Mouse (Mus musculus) heart, adult 2 months (tissue): Measurements from ENCODE around the gene Fitm1. TPM values are rescaled to one million over a fixed set of nuclear protein-coding genes. Genes with fewer than 3 reads are reported as not detected.

Experiments
- DNase-seq, 2 experiments: peaks; one replicate each; pipeline ENCODE4 v3.0.0; 2021
- H3K27ac ChIP-seq: fragments of 200-600 bp; 2 replicates; pipeline ENCODE4 v1.8.1; 2022
- H3K27me3 ChIP-seq: fragments of 200-500 bp; 2 replicates; pipeline ENCODE4 v1.6.1; 2012; ENCODE audit warnings: mild to moderate bottlenecking, low read length, inconsistent platforms, mixed read lengths; ENCODE audit not compliant: control insufficient read depth, insufficient read depth
- H3K36me3 ChIP-seq: fragments of 200-500 bp; 2 replicates; pipeline ENCODE4 v1.6.1; 2012; ENCODE audit warnings: low read length, inconsistent platforms; ENCODE audit not compliant: control insufficient read depth, insufficient read depth
- H3K4me1 ChIP-seq: fragments of 200-500 bp; 2 replicates; pipeline ENCODE4 v1.6.1; 2011; ENCODE audit warnings: low read length; ENCODE audit not compliant: control insufficient read depth, insufficient read depth
- H3K4me3 ChIP-seq: fragments of 200-600 bp; 2 replicates; pipeline ENCODE4 v1.8.1; 2022
- H3K79me2 ChIP-seq: fragments of 200-500 bp; replicated peaks from 2 replicates; pipeline ENCODE4 v1.6.1; 2012; ENCODE audit warnings: mild to moderate bottlenecking, inconsistent platforms, low read length, moderate library complexity, mixed read lengths; ENCODE audit not compliant: control insufficient read depth, insufficient read depth
- H3K9ac ChIP-seq: fragments of 200-500 bp; 2 replicates; pipeline ENCODE4 v1.6.1; 2012; ENCODE audit warnings: low read depth, mild to moderate bottlenecking, control low read depth, inconsistent platforms, low read length, mixed read lengths
- CTCF ChIP-seq: fragments of 200-600 bp; IDR thresholded peaks from 2 replicates; pipeline ENCODE4 v1.8.1; 2022; ENCODE audit warnings: antibody characterized with exemption, mild to moderate bottlenecking, moderate library complexity
- EP300 ChIP-seq: fragments of 200-500 bp; IDR thresholded peaks from 2 replicates; pipeline ENCODE4 v1.6.1; 2011; ENCODE audit warnings: low read depth, low read length, control low read depth; ENCODE audit not compliant: insufficient read depth
- POLR2A ChIP-seq: fragments of 200-500 bp; IDR thresholded peaks from 2 replicates; pipeline ENCODE4 v1.6.1; 2011; ENCODE audit warnings: mild to moderate bottlenecking, low read depth, low read length, control low read depth; ENCODE audit not compliant: insufficient read depth
- WGBS: fragments of 180-500 bp; shearing (Covaris S2); methylation state at CpG from one replicate; pipeline ENCODE4 v1.1.7; 2018; 5-methylcytosine and 5-hydroxymethylcytosine counted together
- intact Hi-C: fragments of 180-260 bp; cut with DNase I; formaldehyde crosslinking; loops from one replicate; pipeline ENCODE4 v1.15.1; 2025
- long read RNA-seq: library from polyadenylated mRNA; stranded (forward); transcript quantifications from one replicate; pipeline ENCODE4 v2.0.0, GENCODE M21; 2021
- polyA plus RNA-seq: library from polyadenylated mRNA; depleted of rRNA; stranded (reverse); fragments of >200 nt; gene quantifications from 2 replicates; pipeline ENCODE4 v1.2.3, GENCODE M21; 2012; rRNA removed
- total RNA-seq, 2 experiments: library from RNA; stranded (reverse); gene quantifications; 2 replicates each; pipeline ENCODE4 v1.2.3; 2021

Fitm1 gene
- total RNA-seq = 100 to 1,000 TPM; 165 to 187 TPM
- 323 and 403 TPM in 2 replicates for polyA plus RNA-seq
- long read RNA-seq, transcript Fitm1-201 (2 exons, 971 nt) = major isoform, 133 of 140 reads
- long read RNA-seq, partial matches to known transcripts = 0 of 140 reads
- long read RNA-seq, other reads (novel, unspliced or antisense) = 7 of 140 reads

DNA sequence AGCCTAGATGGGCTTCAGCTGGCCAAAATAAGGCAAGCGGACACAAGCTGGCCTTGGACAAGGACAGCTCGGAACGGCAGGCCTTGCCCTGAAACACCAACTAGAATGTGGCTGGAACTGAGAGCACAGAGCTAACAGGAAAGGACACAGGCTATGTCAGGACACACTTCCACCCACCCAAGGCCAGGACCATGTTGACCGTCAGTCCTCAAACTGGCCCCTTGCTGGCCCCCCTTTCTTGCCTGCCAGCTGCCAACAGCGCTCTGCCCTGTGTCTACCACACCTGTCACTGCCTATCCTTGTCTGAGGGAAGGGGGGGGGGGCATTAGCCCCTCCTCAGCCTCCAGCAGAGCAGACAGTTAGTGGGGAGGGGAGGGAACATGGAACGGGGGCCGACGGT, at the start of gene Fitm1:
Gene Fitm1, plus strand, starts transcription at position 316 of the 400 bp plus-strand sequence.
- Histone ChIP-seq H3K27me3 (no peaks in the 10 kb centered on the region), H3K4me1 (peaks cover 4% of the 10 kb centered on the region; the same call in 1 of the 2 replicates), H3K9ac (peak within 1 kb of the TSS; percentile 84), H3K4me3 (peak within 1 kb of the TSS; percentile 30), H3K27ac (peak within 1 kb of the TSS; percentile 92), H3K36me3 (no peaks in the 10 kb centered on the region), H3K79me2 (0 out of 2 replicates have a peak, but pooled peaks cover 4% of the 10 kb centered on the region)
- 40% methylated on average over 8 of the region's 8 CpGs for WGBS
- intact Hi-C loops = no loop called here
- DNase-seq = peak; percentile 60 to 78
- TF ChIP-seq EP300 (peak; percentile 90), CTCF (no peak), POLR2A (peak; percentile 85)

DNA sequence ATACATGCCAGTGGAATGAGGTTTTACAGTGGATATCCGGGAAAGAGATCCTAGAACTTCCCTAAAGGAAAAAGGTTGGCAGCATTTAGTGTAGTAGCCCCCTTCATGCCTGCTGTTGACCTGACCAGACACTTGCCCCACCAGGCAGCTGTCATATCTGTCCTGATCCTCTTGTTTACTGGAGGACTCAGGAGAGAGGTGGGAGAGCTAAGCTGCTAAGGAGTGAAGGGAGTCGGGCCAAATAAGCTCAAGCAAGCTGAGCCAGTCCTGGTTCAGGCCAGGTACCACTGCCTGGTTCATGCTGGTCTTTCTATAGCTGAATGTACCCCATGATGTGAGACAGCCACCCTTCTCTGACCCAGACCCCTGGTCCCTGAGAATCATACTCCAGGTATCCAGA, 48.7 kb upstream of the Fitm1 start:
- intact Hi-C loops = no loop called here
- WGBS = 73% methylated on average over 2 of the region's 2 CpGs
- no peak for DNase-seq

DNA sequence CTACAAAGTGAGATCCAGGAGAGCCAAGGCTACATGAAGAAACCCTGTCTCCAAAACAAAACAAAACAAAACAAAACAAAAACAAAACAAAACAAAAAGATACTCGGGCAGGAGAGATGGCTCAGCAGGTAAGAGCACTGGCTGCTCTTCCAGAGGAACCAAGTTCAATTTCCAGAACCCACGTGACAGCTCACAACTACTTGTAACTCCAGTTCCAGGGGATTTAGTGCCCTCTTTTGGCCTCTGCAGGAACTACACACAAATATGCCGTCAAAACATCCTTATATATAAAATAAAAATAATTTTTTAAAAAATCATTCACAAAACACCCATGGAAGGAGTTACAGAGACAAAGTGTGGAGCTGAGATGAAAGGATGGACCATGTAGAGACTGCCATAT, 47.5 kb upstream of the Fitm1 start:
- no peak overlapping the region for H3K27ac ChIP-seq
- H3K9ac ChIP-seq = no peak overlapping the region
- TF ChIP-seq EP300 = no peak
- peak; percentile 66 for TF ChIP-seq CTCF
- TF ChIP-seq POLR2A = no peak
- H3K4me1 ChIP-seq = no peaks in the 10 kb centered on the region
- no peaks in the 10 kb centered on the region for H3K36me3 ChIP-seq
- no peaks in the 10 kb centered on the region; the same call in 1 of the 2 replicates for H3K27me3 ChIP-seq
- H3K4me3 ChIP-seq = no peak overlapping the region
- H3K79me2 ChIP-seq = no peaks in the 10 kb centered on the region
- no peak for DNase-seq
- intact Hi-C loops = no loop called here
- 19% methylated on average over 3 of the region's 3 CpGs for WGBS

More for the DNA sequence above, 48.7 kb upstream of the Fitm1 start:
- Histone ChIP-seq H3K27ac (no peak overlapping the region), H3K9ac (no peak overlapping the region), H3K4me1 (no peaks in the 10 kb centered on the region), H3K79me2 (no peaks in the 10 kb centered on the region), H3K4me3 (no peak overlapping the region), H3K27me3 (peaks cover 3% of the 10 kb centered on the region; the same call in 1 of the 2 replicates), H3K36me3 (no peaks in the 10 kb centered on the region)
- TF ChIP-seq CTCF = no peak
- no peak for TF ChIP-seq POLR2A
- no peak for TF ChIP-seq EP300

DNA sequence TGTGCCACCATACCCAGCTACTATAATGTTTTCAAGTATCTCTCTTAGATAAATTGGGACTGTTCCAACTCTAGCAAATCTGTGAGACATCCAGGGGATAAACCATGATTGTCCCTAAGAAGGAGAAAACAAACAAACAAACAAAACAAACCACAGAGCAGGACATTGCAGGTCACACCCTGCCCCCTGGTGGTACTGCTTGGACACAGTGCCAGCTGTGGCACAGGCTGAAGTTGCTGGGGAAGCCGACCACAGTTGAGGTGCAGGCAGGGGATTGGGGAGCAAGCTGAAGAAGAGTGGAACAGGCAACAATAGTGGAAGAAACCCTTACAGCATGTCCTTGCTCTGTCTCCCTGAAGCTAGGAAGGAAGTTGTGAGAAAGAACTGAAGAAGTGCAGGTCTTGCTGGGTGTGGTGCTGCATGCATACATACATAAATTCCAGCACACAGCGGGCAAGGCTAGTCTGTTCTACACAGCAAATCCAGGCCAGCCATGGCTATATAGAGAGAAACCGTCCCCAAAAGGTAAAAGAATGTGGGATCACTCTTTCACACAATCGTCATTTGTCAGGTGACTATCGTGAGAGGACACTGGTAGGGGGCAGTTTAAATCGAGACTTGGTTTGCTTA, 39.2 kb upstream of the Fitm1 start:
- no peak overlapping the region for H3K27ac ChIP-seq
- H3K9ac ChIP-seq = no peak overlapping the region
- intact Hi-C loops = loop anchor here (2.0 to 10.0 kb wide), 2 partner anchors 39 to 381 kb away; no protein-coding TSS in a partner anchor
- no peaks in the 10 kb centered on the region for H3K36me3 ChIP-seq
- peaks cover 1% of the 10 kb centered on the region for H3K4me1 ChIP-seq
- WGBS = 48% methylated on average over 6 of the region's 6 CpGs
- H3K4me3 ChIP-seq = no peak overlapping the region
- no peaks in the 10 kb centered on the region for H3K79me2 ChIP-seq
- DNase-seq = peak in 1 of 2 experiments; percentile 56
- H3K27me3 ChIP-seq = no peaks in the 10 kb centered on the region
- no peak for TF ChIP-seq POLR2A
- peak; percentile 90 for TF ChIP-seq CTCF

DNA sequence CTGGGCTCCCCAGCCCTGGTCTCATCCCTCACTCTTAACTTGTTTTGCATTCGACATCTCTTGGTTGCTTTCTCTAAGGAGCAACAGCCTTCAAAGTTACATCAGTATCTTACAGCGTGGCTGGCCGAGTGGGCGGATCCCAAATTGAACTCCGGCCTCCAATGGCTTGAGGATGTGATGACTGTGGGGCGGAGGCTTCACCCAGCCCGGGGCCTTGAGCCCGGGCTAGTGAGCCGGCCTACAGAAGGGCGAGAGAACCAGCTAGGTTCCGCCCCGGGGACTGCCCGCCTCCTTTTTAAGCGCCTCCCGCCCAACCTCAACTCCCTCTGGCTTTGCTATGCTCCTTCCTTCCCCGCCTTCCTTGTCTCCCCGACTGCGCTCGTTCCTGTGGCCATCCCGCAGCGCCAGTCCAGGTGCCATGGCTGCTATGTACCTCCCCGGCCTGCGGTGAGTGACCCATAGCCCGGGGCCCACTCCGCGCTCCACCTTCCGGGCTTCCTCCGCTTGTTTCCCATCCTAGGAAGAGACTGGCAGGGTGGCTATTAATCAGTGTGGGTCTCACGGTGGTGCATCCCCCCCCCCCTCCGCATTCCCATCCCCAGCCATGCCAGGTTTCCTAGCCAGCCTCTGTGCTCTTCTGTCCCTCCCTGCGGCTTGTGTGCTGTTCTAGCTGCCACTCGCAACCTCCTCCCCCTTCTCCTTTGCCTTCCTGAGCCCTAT, 35.2 kb upstream of the Fitm1 start, which contains the start of gene Pck2:
Gene Pck2, plus strand, starts transcription at position 200 of the 720 bp plus-strand sequence.
- peak; percentile 88 to 94 for DNase-seq
- WGBS = 2% methylated on average over 32 of the region's 32 CpGs
- H3K4me3 ChIP-seq = peak within 1 kb of the TSS; percentile 80
- H3K27ac ChIP-seq = peak within 1 kb of the TSS; percentile 92
- peak within 1 kb of the TSS; percentile 74 for H3K9ac ChIP-seq
- H3K4me1 ChIP-seq = peaks cover 1% of the 10 kb centered on the region
- intact Hi-C loops = loop anchor here (2.0 kb wide), 1 partner anchor 19 kb away; no protein-coding TSS in a partner anchor
- TF ChIP-seq EP300 (peak; percentile 63), POLR2A (peak; percentile 84), CTCF (no peak)
- H3K27me3 ChIP-seq = no peaks in the 10 kb centered on the region
- H3K79me2 ChIP-seq = no peaks in the 10 kb centered on the region
- no peaks in the 10 kb centered on the region for H3K36me3 ChIP-seq
